Mouse (Mus musculus): ENCODE data around the gene Stk32c. TPM values are rescaled to one million over a fixed set of nuclear protein-coding genes. Genes with fewer than 3 reads are reported as not detected.

The Stk32c gene
- polyA plus RNA-seq, 1 experiment from 2014 or later: 2.5 TPM

DNA sequence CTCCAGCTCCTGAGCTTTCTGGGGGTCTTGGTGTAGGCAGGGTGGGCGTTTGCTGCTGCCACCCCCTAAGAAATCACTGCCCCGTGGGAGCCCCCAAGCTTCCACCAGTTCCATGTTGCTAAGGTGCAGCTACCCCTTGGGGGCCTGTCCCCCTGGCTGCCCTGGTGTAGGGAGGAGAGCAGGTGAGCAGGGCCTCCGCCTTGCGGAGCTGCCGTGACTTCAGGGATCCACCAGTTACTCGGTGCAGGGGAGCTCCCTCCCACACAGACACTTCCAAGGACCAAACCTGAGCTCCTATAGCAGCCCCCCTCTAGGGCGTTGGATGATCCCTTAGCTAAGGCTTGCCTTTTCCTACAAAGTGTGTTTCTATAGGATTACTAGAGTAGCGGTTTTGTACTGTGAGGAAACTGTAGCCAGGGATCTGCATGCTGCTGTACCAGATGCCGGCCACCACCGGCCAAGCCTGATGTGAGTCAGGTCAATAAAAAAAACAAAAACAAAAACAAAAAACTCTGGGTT is 111.8 kb downstream of the Stk32c start:
- Histone ChIP-seq H3K4me2 (no peak overlapping the region), H3K4me3 (replicated peaks) (no peak overlapping the region), H3K9me3 (replicated peaks) (no peaks in the 10 kb centered on the region), H3K4me1 (no peaks in the 10 kb centered on the region), H3K9ac (replicated peaks) (no peak overlapping the region), H3K27me3 (replicated peaks) (no peaks in the 10 kb centered on the region), H3K36me3 (peaks cover 45% of the 10 kb centered on the region), H3K27ac (replicated peaks) (peak overlapping the region; percentile 45; the same call in 1 of the 2 replicates)
- no peak for ATAC-seq (ENCODE audit: low FRiP score)
- 84% methylated on average over 10 of the region's 10 CpGs for WGBS

DNA sequence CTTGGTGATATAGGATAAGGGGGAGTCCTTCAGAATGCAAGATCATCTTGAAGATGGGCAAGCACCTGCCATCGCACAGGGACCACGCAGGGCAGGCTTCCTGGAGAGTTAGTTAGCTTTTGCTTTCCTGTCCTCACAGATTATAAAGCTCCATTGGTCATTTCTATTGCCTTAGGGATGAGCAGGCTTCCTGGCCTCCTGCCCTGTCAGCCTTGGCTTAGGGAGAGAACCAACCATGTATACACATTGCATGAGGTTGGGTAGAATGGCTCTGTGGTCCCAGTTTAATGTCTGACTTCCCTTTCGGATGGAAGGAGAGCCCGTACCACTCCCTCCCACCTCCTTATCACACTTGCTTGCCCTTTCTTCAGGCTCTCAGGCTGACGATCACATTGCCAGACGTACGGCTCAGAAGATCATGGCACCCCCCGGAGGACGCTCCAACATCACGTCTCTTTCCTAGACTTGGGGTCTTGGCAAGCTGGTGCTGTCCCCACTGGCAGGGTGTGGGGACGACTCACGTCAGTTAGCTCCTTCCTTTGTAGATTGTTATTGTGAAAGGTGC is 112.5 kb downstream of the Stk32c start:
- peaks cover 45% of the 10 kb centered on the region for H3K36me3 ChIP-seq
- no peaks in the 10 kb centered on the region for H3K4me1 ChIP-seq
- H3K4me3 ChIP-seq (replicated peaks): no peak overlapping the region
- H3K27ac ChIP-seq (replicated peaks): no peak overlapping the region
- no peak for ATAC-seq (ENCODE audit: low FRiP score)
- WGBS: 71% methylated on average over 12 of the region's 12 CpGs
- no peaks in the 10 kb centered on the region for H3K27me3 ChIP-seq (replicated peaks)
- no peak overlapping the region for H3K4me2 ChIP-seq
- H3K9me3 ChIP-seq (replicated peaks): no peaks in the 10 kb centered on the region
- H3K9ac ChIP-seq (replicated peaks): no peak overlapping the region

DNA sequence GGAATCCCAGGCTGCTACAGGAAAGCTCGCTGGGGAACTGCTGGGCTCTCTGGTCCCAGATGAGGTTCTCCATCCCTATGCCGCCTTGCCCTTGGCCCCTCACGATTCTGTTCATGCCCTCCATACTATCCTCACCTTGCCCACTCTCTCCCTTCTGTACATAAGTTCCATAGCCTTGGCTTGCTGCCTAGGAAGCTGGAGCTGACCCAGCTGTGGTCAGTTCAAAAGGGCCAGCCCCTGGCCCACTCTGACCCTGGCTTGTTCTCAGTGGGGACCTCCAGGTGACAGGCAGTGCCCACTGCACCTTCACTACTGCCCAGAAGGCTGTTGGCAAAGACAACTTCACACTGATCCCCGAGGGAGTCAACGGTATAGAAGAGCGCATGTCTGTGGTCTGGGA is 116.7 kb downstream of the Stk32c start:
- Histone ChIP-seq H3K4me3 (replicated peaks) (no peak overlapping the region), H3K36me3 (peaks cover 76% of the 10 kb centered on the region), H3K27ac (replicated peaks) (peak overlapping the region; percentile 19; the same call in 1 of the 2 replicates), H3K9me3 (replicated peaks) (no peaks in the 10 kb centered on the region), H3K4me1 (no peaks in the 10 kb centered on the region), H3K9ac (replicated peaks) (no peak overlapping the region), H3K4me2 (no peak overlapping the region), H3K27me3 (replicated peaks) (no peaks in the 10 kb centered on the region)
- WGBS: 87% methylated on average over 6 of the region's 6 CpGs
- no peak for ATAC-seq (ENCODE audit: low FRiP score)

DNA sequence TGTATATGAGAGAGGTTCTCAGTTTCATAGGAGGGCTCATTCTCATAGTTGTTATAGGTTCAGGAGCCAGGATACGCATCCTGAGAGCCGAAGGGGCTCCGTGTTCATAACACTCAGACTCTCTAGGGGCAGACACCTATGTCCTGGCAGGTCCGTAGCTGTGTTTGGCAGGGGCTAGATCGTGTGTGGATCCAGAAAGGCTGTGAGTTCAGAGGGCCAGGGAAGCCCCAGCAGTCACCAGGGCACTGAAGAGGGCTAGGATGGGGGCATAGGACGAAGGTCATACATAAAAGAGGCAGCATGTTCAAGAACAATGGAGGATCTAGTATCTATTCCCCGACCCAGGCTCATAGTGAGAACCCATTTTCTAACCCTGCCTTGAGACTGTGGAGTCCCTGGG is 117.8 kb downstream of the Stk32c start:
- Histone ChIP-seq H3K4me2 (no peak overlapping the region), H3K9ac (replicated peaks) (no peak overlapping the region), H3K27me3 (replicated peaks) (no peaks in the 10 kb centered on the region), H3K27ac (replicated peaks) (no peak overlapping the region), H3K36me3 (peaks cover 76% of the 10 kb centered on the region), H3K9me3 (replicated peaks) (no peaks in the 10 kb centered on the region), H3K4me1 (peaks cover 2% of the 10 kb centered on the region), H3K4me3 (replicated peaks) (no peak overlapping the region)
- no peak for ATAC-seq (ENCODE audit: low FRiP score)
- WGBS: 86% methylated on average over 7 of the region's 7 CpGs

DNA sequence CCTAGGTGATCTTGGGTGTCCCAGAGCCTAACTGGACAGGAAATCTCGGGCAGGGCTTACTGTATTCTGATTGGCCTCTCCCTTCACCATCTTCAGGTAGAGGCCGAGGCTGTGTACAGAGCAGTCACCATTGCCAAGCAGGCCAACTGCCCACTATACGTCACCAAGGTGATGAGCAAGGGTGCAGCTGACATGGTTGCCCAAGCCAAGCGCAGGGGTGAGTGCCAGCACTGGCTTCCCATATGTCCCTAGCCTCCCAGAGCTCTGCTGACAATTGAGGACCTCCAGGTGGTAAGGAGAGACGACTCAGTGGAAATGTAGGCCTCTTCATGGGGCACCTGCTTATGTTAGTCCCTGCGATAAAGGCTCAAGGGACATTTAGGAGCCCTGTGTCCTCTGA is 118.3 kb downstream of the Stk32c start:
- peaks cover 5% of the 10 kb centered on the region for H3K4me1 ChIP-seq
- peaks cover 76% of the 10 kb centered on the region for H3K36me3 ChIP-seq
- ATAC-seq (ENCODE audit: low FRiP score): no peak
- 87% methylated on average over 6 of the region's 6 CpGs for WGBS
- no peaks in the 10 kb centered on the region for H3K9me3 ChIP-seq (replicated peaks)
- no peak overlapping the region for H3K27ac ChIP-seq (replicated peaks)
- no peak overlapping the region for H3K4me3 ChIP-seq (replicated peaks)
- H3K27me3 ChIP-seq (replicated peaks): no peaks in the 10 kb centered on the region
- no peak overlapping the region for H3K9ac ChIP-seq (replicated peaks)
- H3K4me2 ChIP-seq: no peak overlapping the region

DNA sequence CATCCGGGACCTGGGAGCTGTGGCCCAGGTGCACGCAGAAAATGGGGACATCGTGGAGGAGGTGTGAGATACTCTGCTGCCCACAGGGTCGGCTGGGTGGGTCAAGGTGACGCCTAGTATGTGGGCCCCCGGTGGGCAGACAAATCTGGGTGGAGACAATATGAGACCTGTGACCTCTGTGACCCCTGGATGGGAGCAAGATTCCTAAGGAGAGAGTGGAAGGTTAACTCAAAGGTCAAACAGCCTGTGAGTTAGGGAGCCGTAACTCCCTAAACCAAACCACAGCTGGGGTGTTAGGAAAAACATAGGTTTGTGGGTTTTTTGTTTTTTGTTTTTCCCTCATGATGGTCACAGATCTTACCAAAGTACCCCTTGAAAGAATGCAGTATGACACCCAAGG is 119.3 kb downstream of the Stk32c start:
- no peaks in the 10 kb centered on the region for H3K9me3 ChIP-seq (replicated peaks)
- no peak overlapping the region for H3K4me2 ChIP-seq
- no peak overlapping the region for H3K4me3 ChIP-seq (replicated peaks)
- ATAC-seq (ENCODE audit: low FRiP score): no peak
- H3K36me3 ChIP-seq: peaks cover 69% of the 10 kb centered on the region
- H3K9ac ChIP-seq (replicated peaks): no peak overlapping the region
- H3K27ac ChIP-seq (replicated peaks): no peak overlapping the region
- H3K27me3 ChIP-seq (replicated peaks): no peaks in the 10 kb centered on the region
- WGBS: 85% methylated on average over 7 of the region's 7 CpGs
- H3K4me1 ChIP-seq: peaks cover 15% of the 10 kb centered on the region

DNA sequence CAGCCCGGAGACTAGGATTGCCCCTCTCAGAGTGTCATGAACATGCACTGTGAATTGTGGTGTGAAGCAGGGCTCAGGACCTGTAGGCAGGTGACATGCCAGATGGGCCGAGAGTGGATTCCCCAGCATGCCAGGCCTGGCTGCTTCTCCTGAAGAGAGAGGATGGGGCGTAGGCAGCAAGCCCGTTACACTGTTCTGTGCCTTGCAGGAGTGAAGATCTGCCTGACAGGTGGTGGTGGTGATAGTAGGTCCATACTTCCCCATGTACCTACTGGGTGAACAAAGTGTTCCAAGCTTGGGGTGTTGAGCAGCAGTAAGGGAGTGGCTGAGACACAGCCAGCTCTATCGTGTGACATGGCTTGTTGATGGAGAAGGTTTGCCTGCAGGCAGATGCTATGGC is 120.0 kb downstream of the Stk32c start:
- 88% methylated on average over 5 of the region's 5 CpGs for WGBS
- no peak overlapping the region for H3K9ac ChIP-seq (replicated peaks)
- H3K4me1 ChIP-seq: peaks cover 22% of the 10 kb centered on the region
- H3K4me2 ChIP-seq: no peak overlapping the region
- peaks cover 62% of the 10 kb centered on the region for H3K36me3 ChIP-seq
- no peak overlapping the region for H3K27ac ChIP-seq (replicated peaks)
- H3K4me3 ChIP-seq (replicated peaks): no peak overlapping the region
- no peak for ATAC-seq (ENCODE audit: low FRiP score)
- no peaks in the 10 kb centered on the region for H3K9me3 ChIP-seq (replicated peaks)
- no peaks in the 10 kb centered on the region for H3K27me3 ChIP-seq (replicated peaks)

DNA sequence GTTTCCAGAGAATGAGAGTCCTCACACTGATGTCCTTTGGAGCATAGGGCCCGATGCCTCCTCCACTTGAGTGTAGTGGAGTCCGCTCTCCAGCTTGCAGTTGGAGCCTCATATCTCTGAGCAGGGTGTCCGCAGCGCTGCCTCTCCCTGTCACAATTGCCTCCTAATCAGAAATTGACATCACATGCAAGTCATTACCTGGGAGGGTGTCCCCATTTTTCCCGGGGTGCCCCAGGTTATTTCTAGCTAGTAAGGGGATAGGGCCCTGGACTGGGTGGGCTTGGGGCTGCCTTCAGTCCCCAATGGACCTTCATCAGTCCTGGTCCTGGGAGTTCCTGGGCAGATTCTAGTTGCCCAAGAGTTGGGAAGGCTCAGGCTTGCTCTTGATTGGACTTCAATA is 120.4 kb downstream of the Stk32c start:
- Histone ChIP-seq H3K27ac (replicated peaks) (no peak overlapping the region), H3K9ac (replicated peaks) (no peak overlapping the region), H3K4me1 (peaks cover 26% of the 10 kb centered on the region), H3K4me2 (no peak overlapping the region), H3K9me3 (replicated peaks) (no peaks in the 10 kb centered on the region), H3K4me3 (replicated peaks) (no peak overlapping the region), H3K36me3 (peaks cover 58% of the 10 kb centered on the region), H3K27me3 (replicated peaks) (no peaks in the 10 kb centered on the region)
- 96% methylated on average over 5 of the region's 5 CpGs for WGBS
- no peak for ATAC-seq (ENCODE audit: low FRiP score)

DNA sequence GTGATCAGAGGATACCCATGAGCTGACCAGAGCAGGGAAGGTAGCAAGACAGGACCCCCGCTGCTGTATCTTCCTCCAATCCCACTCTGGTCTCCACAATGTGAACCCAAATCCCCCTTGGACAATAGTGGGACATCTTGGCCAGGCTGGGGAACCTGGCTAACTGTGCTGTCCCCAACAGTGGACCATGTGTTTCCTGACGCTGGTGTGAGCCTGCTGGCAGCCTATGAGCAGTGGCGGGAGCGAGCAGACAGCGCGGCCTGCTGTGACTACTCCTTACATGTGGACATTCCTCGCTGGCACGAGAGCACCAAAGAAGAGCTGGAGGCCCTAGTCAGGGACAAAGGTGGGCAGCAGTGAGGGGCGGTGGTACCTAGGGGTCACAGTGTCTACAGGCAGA is 121.4 kb downstream of the Stk32c start:
- Histone ChIP-seq H3K4me1 (peaks cover 36% of the 10 kb centered on the region), H3K27ac (replicated peaks) (no peak overlapping the region), H3K4me3 (replicated peaks) (no peak overlapping the region), H3K27me3 (replicated peaks) (no peaks in the 10 kb centered on the region), H3K4me2 (no peak overlapping the region), H3K9me3 (replicated peaks) (no peaks in the 10 kb centered on the region), H3K9ac (replicated peaks) (no peak overlapping the region), H3K36me3 (peaks cover 54% of the 10 kb centered on the region)
- WGBS: 87% methylated on average over 9 of the region's 9 CpGs
- no peak for ATAC-seq (ENCODE audit: low FRiP score)

DNA sequence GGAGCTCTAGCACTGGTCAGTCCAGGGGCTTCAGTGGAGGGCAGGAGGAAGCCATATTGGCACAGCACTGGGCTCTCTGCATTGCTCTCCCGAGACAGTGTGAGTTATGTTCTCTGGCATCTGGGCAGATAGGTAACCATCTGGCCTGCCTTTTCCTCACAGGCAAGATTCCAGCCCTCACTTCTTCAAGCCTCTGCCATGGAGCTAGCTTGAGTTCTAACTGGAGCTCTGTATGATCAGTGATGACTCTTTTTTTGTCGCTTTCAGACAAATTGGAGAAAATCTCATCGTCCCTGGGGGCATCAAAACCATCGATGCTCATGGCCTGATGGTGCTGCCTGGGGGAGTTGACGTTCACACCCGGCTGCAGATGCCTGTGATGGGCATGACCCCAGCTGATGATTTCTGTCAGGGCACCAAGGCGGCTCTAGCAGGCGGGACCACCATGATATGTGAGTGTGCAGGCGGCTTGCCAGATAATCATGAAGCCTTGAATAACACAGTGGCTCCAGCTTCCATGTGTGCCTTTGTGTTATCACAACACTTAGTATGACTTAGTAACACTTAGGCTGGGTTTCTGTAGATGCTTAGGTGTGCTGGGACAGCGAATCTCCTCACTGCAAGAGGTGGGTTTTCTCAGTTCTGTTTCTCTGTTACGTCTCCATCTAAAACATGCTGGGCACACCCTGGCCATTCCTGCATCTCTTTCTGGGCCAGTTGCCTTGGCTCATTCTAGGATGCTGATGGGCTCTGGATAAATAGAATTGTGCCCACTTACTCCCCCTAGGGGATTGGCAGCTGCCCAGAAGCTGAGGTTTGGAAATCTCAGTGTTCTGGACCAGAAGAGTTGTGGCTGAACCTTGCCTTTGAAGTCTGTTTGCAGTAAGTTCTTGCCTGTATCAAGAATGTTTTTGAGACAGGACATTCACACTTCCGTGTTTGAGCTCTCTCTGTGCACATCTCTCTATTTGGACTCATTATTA is 122.9 kb downstream of the Stk32c start:
- no peak overlapping the region for H3K4me2 ChIP-seq
- no peak overlapping the region for H3K4me3 ChIP-seq (replicated peaks)
- peaks cover 42% of the 10 kb centered on the region for H3K4me1 ChIP-seq
- no peak for ATAC-seq (ENCODE audit: low FRiP score)
- H3K9me3 ChIP-seq (replicated peaks): no peaks in the 10 kb centered on the region
- H3K27me3 ChIP-seq (replicated peaks): no peaks in the 10 kb centered on the region
- peak overlapping the region; percentile 34 for H3K27ac ChIP-seq (replicated peaks)
- no peak overlapping the region for H3K9ac ChIP-seq (replicated peaks)
- WGBS: 51% methylated on average over 12 of the region's 12 CpGs
- H3K36me3 ChIP-seq: peaks cover 51% of the 10 kb centered on the region

DNA sequence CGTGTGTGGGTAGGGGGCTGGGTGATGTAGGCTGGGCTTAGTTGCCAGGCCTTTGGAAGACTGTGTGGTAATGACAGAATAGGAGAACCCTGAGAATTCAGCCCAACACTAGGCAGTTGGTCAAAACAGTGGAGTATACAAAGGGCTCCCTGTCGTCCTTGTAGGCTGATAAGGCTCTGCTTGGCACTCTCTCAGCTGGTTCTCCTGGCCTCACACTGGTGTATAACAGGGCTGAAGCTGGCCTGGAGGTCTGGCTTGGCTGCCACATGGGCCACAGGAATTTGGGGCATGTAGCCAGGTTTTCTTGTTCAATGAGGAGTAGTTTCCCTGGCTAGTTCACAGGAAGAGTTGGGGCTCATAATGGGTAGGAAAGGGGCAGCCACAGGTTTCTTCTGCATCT is 125.3 kb downstream of the Stk32c start:
- H3K9me3 ChIP-seq (replicated peaks): no peaks in the 10 kb centered on the region
- no peaks in the 10 kb centered on the region for H3K27me3 ChIP-seq (replicated peaks)
- peak overlapping the region; percentile 73 for H3K4me2 ChIP-seq
- peaks cover 32% of the 10 kb centered on the region for H3K36me3 ChIP-seq
- H3K4me1 ChIP-seq: peaks cover 42% of the 10 kb centered on the region
- H3K9ac ChIP-seq (replicated peaks): peak overlapping the region; percentile 94
- peak overlapping the region; percentile 81 for H3K4me3 ChIP-seq (replicated peaks)
- 47% methylated on average over 2 of the region's 2 CpGs for WGBS
- no peak for ATAC-seq (ENCODE audit: low FRiP score)
- 0 out of 2 replicates have a peak overlapping the region, but pooled peaks have one; percentile 34 for H3K27ac ChIP-seq (replicated peaks)

Data from neural tube, embryonic 15.5 days (tissue).